Mouse (Mus musculus): ENCODE data around the gene Entpd3. TPM values are rescaled to one million over a fixed set of nuclear protein-coding genes. Genes with fewer than 3 reads are reported as not detected.

Entpd3 gene
- total RNA-seq, 2 experiments from 2014 or later = 0.04 to 0.11 TPM

Other genes starting within 250 kb of the Entpd3 start
- gene Myrip, start 238.3 kb upstream of the Entpd3 start, total RNA-seq (2015) = 0.46 TPM in 1 of 2 replicates, not detected in the other
- gene Myrip, start 238.3 kb upstream of the Entpd3 start, total RNA-seq (2017) = not detected in 2 replicates
- gene Eif1b, start 47.6 kb upstream of the Entpd3 start, total RNA-seq (2015) = 54.6 and 68.3 TPM in 2 replicates
- gene Eif1b, start 47.6 kb upstream of the Entpd3 start, total RNA-seq (2017) = 80.3 and 107 TPM in 2 replicates
- 936 and 951 TPM in 2 replicates for gene Rpl14, start 31.6 kb downstream of the Entpd3 start, total RNA-seq (2015)
- 1,220 and 1,324 TPM in 2 replicates for gene Rpl14, start 31.6 kb downstream of the Entpd3 start, total RNA-seq (2017)